Mouse (Mus musculus): ENCODE measurements at regions not wholly inside any gene's neighbourhood (a gene's known extent, or its start where the extent isn't known, plus 50 kb on each side); places are given as distances from the start of the nearest gene placed in this dataset.

GRCm38 (mm10) chr4:55767133-55767532 is 234.9 kb upstream of the Klf4 start:
- no peak overlapping the region for H3K4me3 ChIP-seq (replicated peaks)
- 87% methylated on average over 4 of the region's 4 CpGs for WGBS

GRCm38 (mm10) chr4:55765780-55766179 is 233.5 kb upstream of the Klf4 start:
- no peak overlapping the region for H3K4me2 ChIP-seq
- no peak overlapping the region for H3K9ac ChIP-seq
- H3K27me3 ChIP-seq = no peaks in the 10 kb centered on the region
- 96% methylated on average over 2 of the region's 2 CpGs for WGBS
- no peak overlapping the region for H3K4me3 ChIP-seq (replicated peaks)
- H3K4me1 ChIP-seq = no peaks in the 10 kb centered on the region
- no peak for ATAC-seq (replicated peaks; ENCODE audit: low FRiP score)
- H3K36me3 ChIP-seq = no peaks in the 10 kb centered on the region
- no peak overlapping the region for H3K27ac ChIP-seq
- no peaks in the 10 kb centered on the region for H3K9me3 ChIP-seq (replicated peaks)

More at GRCm38 (mm10) chr4:55767133-55767532, 234.9 kb upstream of the Klf4 start:
- no peak overlapping the region for H3K4me2 ChIP-seq
- H3K27ac ChIP-seq = no peak overlapping the region
- H3K36me3 ChIP-seq = no peaks in the 10 kb centered on the region
- H3K9me3 ChIP-seq (replicated peaks) = no peaks in the 10 kb centered on the region
- H3K27me3 ChIP-seq = no peaks in the 10 kb centered on the region
- H3K4me1 ChIP-seq = no peaks in the 10 kb centered on the region
- no peak overlapping the region for H3K9ac ChIP-seq
- no peak for ATAC-seq (replicated peaks; ENCODE audit: low FRiP score)

GRCm38 (mm10) chr4:55763112-55763511 is 230.8 kb upstream of the Klf4 start:
- H3K36me3 ChIP-seq = no peaks in the 10 kb centered on the region
- no peaks in the 10 kb centered on the region for H3K4me1 ChIP-seq
- H3K4me3 ChIP-seq (replicated peaks) = no peak overlapping the region
- 77% methylated on average over 6 of the region's 6 CpGs for WGBS
- H3K4me2 ChIP-seq = no peak overlapping the region
- ATAC-seq (replicated peaks; ENCODE audit: low FRiP score) = no peak
- no peak overlapping the region for H3K9ac ChIP-seq
- H3K27ac ChIP-seq = no peak overlapping the region
- H3K9me3 ChIP-seq (replicated peaks) = no peaks in the 10 kb centered on the region
- H3K27me3 ChIP-seq = no peaks in the 10 kb centered on the region

- Histone ChIP-seq H3K27me3 (no peaks in the 10 kb centered on the region), H3K9ac (no peak overlapping the region), H3K4me2 (no peak overlapping the region), H3K27ac (no peak overlapping the region), H3K4me3 (replicated peaks) (no peak overlapping the region), H3K36me3 (no peaks in the 10 kb centered on the region), H3K4me1 (no peaks in the 10 kb centered on the region), H3K9me3 (replicated peaks) (no peaks in the 10 kb centered on the region)
- no peak for ATAC-seq (replicated peaks; ENCODE audit: low FRiP score)
- 43% methylated on average over 4 of the region's 4 CpGs for WGBS
These were observed 230.1 kb upstream of the Klf4 start for GRCm38 (mm10) chr4:55762389-55762788.

- H3K4me2 ChIP-seq = 0 out of 2 replicates have a peak overlapping the region, but pooled peaks have one; percentile 5
- no peaks in the 10 kb centered on the region for H3K36me3 ChIP-seq
- no peaks in the 10 kb centered on the region for H3K27me3 ChIP-seq
- H3K9me3 ChIP-seq (replicated peaks) = no peaks in the 10 kb centered on the region
- H3K4me1 ChIP-seq = no peaks in the 10 kb centered on the region
- no peak overlapping the region for H3K9ac ChIP-seq
- H3K4me3 ChIP-seq (replicated peaks) = no peak overlapping the region
- H3K27ac ChIP-seq = no peak overlapping the region
- no peak for ATAC-seq (replicated peaks; ENCODE audit: low FRiP score)
- WGBS = 54% methylated on average over 15 of the region's 15 CpGs
These were observed 225.1 kb upstream of the Klf4 start for GRCm38 (mm10) chr4:55757148-55757927.

- Histone ChIP-seq H3K4me1 (0 out of 2 replicates have a peak, but pooled peaks cover 5% of the 10 kb centered on the region), H3K4me2 (no peak overlapping the region), H3K9ac (no peak overlapping the region), H3K9me3 (replicated peaks) (no peaks in the 10 kb centered on the region), H3K27ac (no peak overlapping the region), H3K27me3 (no peaks in the 10 kb centered on the region), H3K4me3 (replicated peaks) (no peak overlapping the region), H3K36me3 (no peaks in the 10 kb centered on the region)
- ATAC-seq (replicated peaks; ENCODE audit: low FRiP score) = peak; percentile 78
- WGBS = 53% methylated on average over 20 of the region's 20 CpGs
These were observed 217.8 kb upstream of the Klf4 start for GRCm38 (mm10) chr4:55749949-55750600.

GRCm38 (mm10) chr4:55741355-55741754 is 209.1 kb upstream of the Klf4 start:
- H3K4me3 ChIP-seq (replicated peaks) = no peak overlapping the region
- no peak overlapping the region for H3K4me2 ChIP-seq
- no peaks in the 10 kb centered on the region for H3K9me3 ChIP-seq (replicated peaks)
- no peak overlapping the region for H3K9ac ChIP-seq
- WGBS = 91% methylated on average over 8 of the region's 8 CpGs
- H3K27ac ChIP-seq = no peak overlapping the region
- H3K4me1 ChIP-seq = no peaks in the 10 kb centered on the region
- no peaks in the 10 kb centered on the region for H3K36me3 ChIP-seq
- ATAC-seq (replicated peaks; ENCODE audit: low FRiP score) = no peak
- no peaks in the 10 kb centered on the region for H3K27me3 ChIP-seq

- no peak overlapping the region for H3K4me2 ChIP-seq
- no peak for ATAC-seq (replicated peaks; ENCODE audit: low FRiP score)
- H3K9me3 ChIP-seq (replicated peaks) = no peaks in the 10 kb centered on the region
- H3K4me3 ChIP-seq (replicated peaks) = no peak overlapping the region
- no peak overlapping the region for H3K27ac ChIP-seq
- WGBS = 75% methylated on average over 15 of the region's 15 CpGs
- H3K27me3 ChIP-seq = no peaks in the 10 kb centered on the region
- H3K9ac ChIP-seq = no peak overlapping the region
- no peaks in the 10 kb centered on the region for H3K36me3 ChIP-seq
- H3K4me1 ChIP-seq = no peaks in the 10 kb centered on the region
These were observed 207.8 kb upstream of the Klf4 start for GRCm38 (mm10) chr4:55740062-55740461.

GRCm38 (mm10) chr4:55738714-55739113 is 206.4 kb upstream of the Klf4 start:
- H3K4me2 ChIP-seq = no peak overlapping the region
- WGBS = 95% methylated on average over 1 of the region's 1 CpGs
- no peak overlapping the region for H3K9ac ChIP-seq
- no peaks in the 10 kb centered on the region for H3K4me1 ChIP-seq
- ATAC-seq (replicated peaks; ENCODE audit: low FRiP score) = no peak
- H3K27me3 ChIP-seq = no peaks in the 10 kb centered on the region
- no peak overlapping the region for H3K27ac ChIP-seq
- no peak overlapping the region for H3K4me3 ChIP-seq (replicated peaks)
- H3K9me3 ChIP-seq (replicated peaks) = no peaks in the 10 kb centered on the region
- no peaks in the 10 kb centered on the region for H3K36me3 ChIP-seq

GRCm38 (mm10) chr4:55735453-55735852 is 203.2 kb upstream of the Klf4 start:
- no peak overlapping the region for H3K9ac ChIP-seq
- no peak for ATAC-seq (replicated peaks; ENCODE audit: low FRiP score)
- H3K4me1 ChIP-seq = no peaks in the 10 kb centered on the region
- H3K4me3 ChIP-seq (replicated peaks) = no peak overlapping the region
- WGBS = 50% methylated on average over 3 of the region's 3 CpGs
- H3K36me3 ChIP-seq = no peaks in the 10 kb centered on the region
- no peak overlapping the region for H3K4me2 ChIP-seq
- no peaks in the 10 kb centered on the region for H3K9me3 ChIP-seq (replicated peaks)
- H3K27ac ChIP-seq = no peak overlapping the region
- no peaks in the 10 kb centered on the region for H3K27me3 ChIP-seq

GRCm38 (mm10) chr4:55734331-55734730 is 202.1 kb upstream of the Klf4 start:
- Histone ChIP-seq H3K4me3 (replicated peaks) (no peak overlapping the region), H3K27ac (no peak overlapping the region), H3K36me3 (no peaks in the 10 kb centered on the region), H3K4me1 (no peaks in the 10 kb centered on the region), H3K4me2 (no peak overlapping the region), H3K27me3 (no peaks in the 10 kb centered on the region), H3K9me3 (replicated peaks) (no peaks in the 10 kb centered on the region), H3K9ac (no peak overlapping the region)
- no peak for ATAC-seq (replicated peaks; ENCODE audit: low FRiP score)
- 85% methylated on average over 1 of the region's 1 CpGs for WGBS

- Histone ChIP-seq H3K4me3 (replicated peaks) (no peak overlapping the region), H3K4me2 (no peak overlapping the region), H3K36me3 (no peaks in the 10 kb centered on the region), H3K27ac (no peak overlapping the region), H3K4me1 (no peaks in the 10 kb centered on the region), H3K27me3 (no peaks in the 10 kb centered on the region), H3K9ac (no peak overlapping the region), H3K9me3 (replicated peaks) (no peaks in the 10 kb centered on the region)
- 17% methylated on average over 4 of the region's 4 CpGs for WGBS
- no peak for ATAC-seq (replicated peaks; ENCODE audit: low FRiP score)
These were observed 201.0 kb upstream of the Klf4 start for GRCm38 (mm10) chr4:55733223-55733622.

All from kidney, embryonic 15.5 days (tissue).